Mouse (Mus musculus): Measurements from ENCODE around the gene Spr. TPM values are rescaled to one million over a fixed set of nuclear protein-coding genes. Genes with fewer than 3 reads are reported as not detected.
A peak's percentile ranks its signal among the peaks of the same experiment; 100 is the strongest.
"Not testable (repeated sequence)": the region's sequence is repeated elsewhere in the genome, so short reads cannot be mapped to it uniquely, and the experiment has no call there.

Gene Spr
- polyA plus RNA-seq, 1 experiment from 2014 or later, result 41.4 TPM

DNA sequence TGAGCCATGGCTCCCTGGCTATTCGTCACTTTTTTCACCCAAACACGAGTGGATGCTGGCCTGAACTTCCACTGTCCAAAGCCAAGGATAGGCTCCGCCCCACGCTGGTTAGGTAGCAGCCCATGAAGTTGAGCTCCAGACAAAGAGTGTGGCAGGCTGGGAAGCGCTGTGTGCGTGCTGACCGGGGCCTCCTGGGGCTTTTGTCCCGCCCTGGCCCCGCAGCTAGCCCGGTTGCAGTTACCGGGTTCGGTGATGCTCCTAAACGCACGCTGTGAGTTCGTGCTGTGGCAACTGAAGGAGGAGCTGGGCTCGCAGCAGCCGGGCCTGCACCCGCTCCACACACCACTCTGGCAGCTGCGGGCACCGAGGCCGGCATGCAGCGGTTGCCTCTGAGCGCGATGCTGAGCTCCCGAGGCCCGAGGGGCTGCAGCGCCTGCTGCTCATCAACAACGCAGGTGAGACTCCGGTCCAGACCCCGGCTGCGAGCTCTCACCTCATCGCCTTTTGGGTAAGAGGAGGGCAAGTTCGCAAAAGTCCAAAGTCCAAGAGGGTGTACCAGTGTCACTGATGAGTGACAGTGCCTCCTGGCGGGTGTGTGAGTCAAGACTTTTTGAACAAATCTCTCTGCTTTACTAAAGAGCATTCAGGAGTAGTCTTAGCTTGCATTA, 17.4 kb upstream of the Spr start:
- Histone ChIP-seq H3K4me3 (peak overlapping the region; percentile 56), H3K36me3 (no peaks in the 10 kb centered on the region), H3K4me1 (peaks cover 22% of the 10 kb centered on the region), H3K27ac (peak overlapping the region; percentile 61), H3K4me2 (replicated peaks) (peak overlapping the region; percentile 84), H3K9ac (peak overlapping the region; percentile 79), H3K9me3 (no peaks in the 10 kb centered on the region), H3K27me3 (no peaks in the 10 kb centered on the region)
- WGBS, result 1% methylated on average over 34 of the region's 34 CpGs
- peak; percentile 75 for ATAC-seq (ENCODE audit: low FRiP score, low read depth)

DNA sequence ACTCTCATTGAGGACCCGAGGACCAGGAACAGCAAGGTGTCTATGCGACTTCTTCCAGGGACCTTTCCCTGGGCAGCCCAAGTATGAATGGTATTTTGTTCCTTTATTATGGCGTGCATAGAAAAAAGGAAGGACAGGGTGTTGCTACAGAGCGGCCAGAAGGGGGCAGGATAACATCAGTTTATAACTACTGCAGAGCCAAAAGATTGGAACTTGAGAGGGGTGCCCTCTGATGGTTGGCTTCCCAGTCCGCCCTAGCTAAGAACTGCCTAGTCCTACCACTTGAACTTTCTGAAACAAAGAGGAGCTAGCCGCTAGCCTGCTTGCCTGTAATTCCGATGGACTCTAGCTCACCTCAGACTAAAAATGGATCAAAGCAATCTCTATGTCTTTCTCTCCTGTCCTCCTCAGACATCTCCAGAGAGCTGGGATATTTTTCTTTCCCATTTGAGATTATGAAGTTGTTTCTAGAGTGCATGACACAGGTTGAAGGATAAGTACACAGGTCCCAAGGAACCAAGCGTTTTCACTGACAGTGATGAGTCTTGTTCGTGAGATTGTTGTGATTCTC, 16.5 kb upstream of the Spr start:
- Histone ChIP-seq H3K9ac (no peak overlapping the region), H3K36me3 (no peaks in the 10 kb centered on the region), H3K9me3 (no peaks in the 10 kb centered on the region), H3K27me3 (no peaks in the 10 kb centered on the region), H3K4me1 (peaks cover 22% of the 10 kb centered on the region), H3K4me2 (replicated peaks) (peak overlapping the region; percentile 84), H3K27ac (no peak overlapping the region; the same call in 1 of the 2 replicates), H3K4me3 (no peak overlapping the region)
- 10% methylated on average over 9 of the region's 9 CpGs for WGBS
- no peak for ATAC-seq (ENCODE audit: low FRiP score, low read depth)

DNA sequence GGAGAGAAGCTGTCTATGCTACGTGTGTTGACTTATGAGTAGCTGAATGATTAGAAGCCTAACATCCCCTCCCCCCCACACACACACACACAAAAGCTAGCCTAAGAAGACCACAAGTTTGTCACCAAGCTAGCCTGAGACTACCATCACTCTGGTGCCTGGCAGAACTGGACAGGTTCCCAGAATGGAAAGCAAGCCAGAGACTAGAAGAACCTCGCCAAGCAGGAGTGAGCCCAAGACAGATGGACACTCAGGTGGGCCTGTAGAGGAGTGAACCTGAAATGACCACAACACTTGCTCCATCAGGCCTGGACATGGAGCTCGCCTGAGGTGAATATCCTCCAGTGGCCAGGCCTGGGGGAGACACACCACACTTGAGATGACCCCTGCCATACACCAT, 12.8 kb upstream of the Spr start:
- WGBS, result 82% methylated on average over 3 of the region's 3 CpGs

DNA sequence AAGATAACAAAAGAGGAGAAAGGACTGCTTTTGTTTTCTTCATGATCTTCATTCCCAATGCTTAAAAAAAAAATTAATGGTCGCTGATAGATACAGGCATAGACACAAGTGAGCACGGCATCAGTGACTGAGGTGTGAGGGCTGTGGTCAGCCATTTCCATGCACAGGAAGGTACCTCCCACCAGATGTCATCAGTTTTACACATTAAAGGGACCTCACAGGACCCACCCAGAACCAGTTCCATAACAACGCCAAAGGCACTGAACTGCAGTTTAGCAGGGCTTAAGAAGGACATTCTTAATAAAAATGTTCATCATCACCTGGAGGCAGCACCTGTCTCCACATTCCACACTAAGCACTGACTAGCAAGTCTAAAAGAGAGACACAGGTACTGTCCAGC, 10.1 kb upstream of the Spr start:
- no peaks in the 10 kb centered on the region for H3K36me3 ChIP-seq
- H3K9ac ChIP-seq, result no peak overlapping the region
- no peak overlapping the region for H3K4me2 ChIP-seq (replicated peaks)
- no peak for ATAC-seq (ENCODE audit: low FRiP score, low read depth)
- 48% methylated on average over 3 of the region's 3 CpGs for WGBS
- H3K9me3 ChIP-seq, result no peaks in the 10 kb centered on the region
- H3K4me1 ChIP-seq, result no peaks in the 10 kb centered on the region
- no peak overlapping the region for H3K27ac ChIP-seq
- H3K27me3 ChIP-seq, result 0 out of 2 replicates have a peak, but pooled peaks cover 4% of the 10 kb centered on the region
- H3K4me3 ChIP-seq, result no peak overlapping the region

More for the DNA sequence above, 12.8 kb upstream of the Spr start:
- Histone ChIP-seq H3K36me3 (no peaks in the 10 kb centered on the region), H3K4me2 (replicated peaks) (no peak overlapping the region), H3K27ac (no peak overlapping the region), H3K4me3 (no peak overlapping the region), H3K9ac (no peak overlapping the region), H3K27me3 (0 out of 2 replicates have a peak, but pooled peaks cover 4% of the 10 kb centered on the region), H3K9me3 (no peaks in the 10 kb centered on the region), H3K4me1 (peaks cover 13% of the 10 kb centered on the region)
- ATAC-seq (ENCODE audit: low FRiP score, low read depth), result no peak

DNA sequence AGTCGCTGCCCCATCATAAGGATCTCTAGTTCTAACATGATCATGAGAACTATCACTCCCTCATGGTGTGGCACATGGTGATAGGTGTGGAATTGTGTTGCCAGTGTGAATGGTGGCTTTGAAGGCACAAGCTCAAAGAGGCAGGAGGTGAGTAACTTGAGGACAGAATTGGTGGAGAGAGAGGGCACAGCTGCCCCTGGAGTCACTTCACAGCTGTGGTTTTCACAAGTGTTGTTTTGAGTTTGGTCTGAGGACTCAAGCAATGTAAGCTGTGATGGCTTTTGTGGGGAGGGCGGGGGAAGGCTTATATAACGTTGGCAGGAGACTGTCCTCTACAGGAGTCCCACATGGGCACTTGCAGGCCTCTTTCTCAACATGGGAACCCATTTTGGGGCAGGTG, 6.9 kb upstream of the Spr start:
- Histone ChIP-seq H3K27ac (no peak overlapping the region), H3K9ac (no peak overlapping the region), H3K4me3 (no peak overlapping the region), H3K36me3 (no peaks in the 10 kb centered on the region), H3K4me1 (no peaks in the 10 kb centered on the region), H3K4me2 (replicated peaks) (no peak overlapping the region), H3K27me3 (0 out of 2 replicates have a peak, but pooled peaks cover 4% of the 10 kb centered on the region), H3K9me3 (no peaks in the 10 kb centered on the region)
- no peak for ATAC-seq (ENCODE audit: low FRiP score, low read depth)
- 71% methylated on average over 3 of the region's 3 CpGs for WGBS

DNA sequence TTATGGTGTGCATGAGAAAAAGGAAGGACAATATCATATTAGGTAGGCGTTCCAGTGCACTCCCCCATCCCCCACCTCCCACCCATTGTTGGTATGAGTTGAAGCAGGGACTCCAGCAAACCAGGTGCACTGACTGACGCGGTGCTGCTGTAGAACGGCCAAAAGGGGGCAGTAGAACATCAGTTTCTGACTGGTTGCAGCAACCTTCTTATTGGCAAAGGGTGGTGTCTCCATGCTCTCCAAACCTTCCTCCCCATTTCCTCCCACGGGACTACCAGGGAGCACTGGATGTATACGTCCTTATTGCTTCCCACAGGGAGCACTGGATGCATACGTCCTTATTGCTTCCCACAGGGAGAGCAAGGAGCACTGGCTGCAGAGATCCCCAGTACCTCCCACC, 3.4 kb upstream of the Spr start:
- H3K9me3 ChIP-seq; H3K4me3 ChIP-seq; H3K9ac ChIP-seq; H3K4me1 ChIP-seq; H3K27me3 ChIP-seq; H3K27ac ChIP-seq; ATAC-seq (ENCODE audit: low FRiP score, low read depth); H3K36me3 ChIP-seq; H3K4me2 ChIP-seq (replicated peaks): not testable (repeated sequence)
- WGBS, result 3% methylated on average over 6 of the region's 7 CpGs

DNA sequence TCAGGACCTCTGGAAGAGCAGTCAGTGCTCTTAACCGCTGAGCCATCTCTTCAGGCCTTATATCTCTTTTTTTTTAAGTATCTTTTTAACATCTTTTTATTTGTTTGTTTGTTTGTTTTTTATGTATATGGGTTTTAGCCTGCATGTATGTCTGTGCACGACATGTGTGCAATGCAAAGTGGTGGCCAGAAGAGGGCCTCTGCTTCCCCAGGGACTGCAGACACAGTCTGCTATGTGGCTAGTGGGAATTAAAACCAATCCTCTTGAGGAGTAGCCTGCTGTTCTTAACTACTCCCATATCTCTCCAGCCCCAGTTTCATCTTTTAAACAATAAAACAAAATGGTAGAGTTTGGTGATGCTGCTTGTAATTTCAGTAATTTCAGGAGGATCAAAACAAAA, 2.0 kb upstream of the Spr start:
- 94% methylated on average over 2 of the region's 2 CpGs for WGBS
- Histone ChIP-seq H3K9ac (no peak overlapping the region), H3K36me3 (no peaks in the 10 kb centered on the region), H3K4me2 (replicated peaks) (no peak overlapping the region), H3K27ac (no peak overlapping the region), H3K4me1 (peaks cover 5% of the 10 kb centered on the region), H3K27me3 (no peaks in the 10 kb centered on the region), H3K4me3 (no peak overlapping the region), H3K9me3 (no peaks in the 10 kb centered on the region)
- ATAC-seq (ENCODE audit: low FRiP score, low read depth), result no peak

DNA sequence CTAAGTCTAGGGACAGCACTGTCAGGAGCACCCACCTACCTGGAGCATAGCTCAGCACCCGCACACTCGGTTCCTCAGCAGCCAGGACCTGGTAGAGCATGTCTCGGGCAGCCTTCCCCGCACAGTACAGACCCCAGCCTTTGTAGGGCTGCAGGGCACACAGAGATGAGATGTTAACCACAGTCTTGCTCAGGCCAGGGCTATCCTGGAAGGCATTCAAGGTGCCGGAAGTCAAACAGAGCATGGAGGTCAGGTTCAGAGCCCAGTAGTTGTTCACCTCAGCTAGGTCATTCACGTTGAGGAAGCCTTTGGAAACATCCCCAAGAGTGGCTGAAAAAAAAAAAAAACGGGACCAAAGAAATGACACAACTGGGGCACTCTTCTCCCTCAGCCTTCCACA, 782 bp downstream of the Spr start:
- Histone ChIP-seq H3K36me3 (peaks cover 16% of the 10 kb centered on the region), H3K9ac (peak overlapping the region; percentile 89), H3K4me3 (peak overlapping the region; percentile 82), H3K4me2 (replicated peaks) (peak overlapping the region; percentile 63), H3K27ac (peak overlapping the region; percentile 92; the same call in 1 of the 2 replicates)
- not testable (repeated sequence) for H3K4me1 ChIP-seq; H3K27me3 ChIP-seq; ATAC-seq (ENCODE audit: low FRiP score, low read depth); H3K9me3 ChIP-seq
- 61% methylated on average over 7 of the region's 7 CpGs for WGBS

DNA sequence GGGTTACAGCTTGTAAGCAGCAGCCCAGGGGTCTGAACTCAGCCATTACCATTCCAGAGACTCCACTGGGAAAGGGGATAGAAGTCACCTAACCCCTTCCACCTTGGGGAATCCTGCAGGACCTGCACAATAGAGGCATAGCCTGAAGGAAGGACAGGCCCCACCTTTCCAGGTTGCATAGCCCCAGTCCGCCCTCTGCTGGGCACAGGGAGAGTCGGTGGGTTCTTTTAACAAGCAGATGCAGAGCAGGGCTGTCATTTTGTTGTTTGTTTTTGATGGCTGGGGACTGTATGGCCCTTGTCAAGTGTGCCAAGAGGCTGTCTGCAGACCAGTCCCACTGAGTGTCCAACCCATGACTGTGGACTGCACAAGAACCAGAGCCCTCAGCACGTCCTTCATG, 4.8 kb downstream of the Spr start:
- H3K4me1 ChIP-seq; ATAC-seq (ENCODE audit: low FRiP score, low read depth); H3K27ac ChIP-seq; H3K9me3 ChIP-seq; H3K4me2 ChIP-seq (replicated peaks); H3K27me3 ChIP-seq; H3K4me3 ChIP-seq; H3K9ac ChIP-seq: not testable (repeated sequence)
- 31% methylated on average over 3 of the region's 3 CpGs for WGBS
- H3K36me3 ChIP-seq, result peaks cover 16% of the 10 kb centered on the region

DNA sequence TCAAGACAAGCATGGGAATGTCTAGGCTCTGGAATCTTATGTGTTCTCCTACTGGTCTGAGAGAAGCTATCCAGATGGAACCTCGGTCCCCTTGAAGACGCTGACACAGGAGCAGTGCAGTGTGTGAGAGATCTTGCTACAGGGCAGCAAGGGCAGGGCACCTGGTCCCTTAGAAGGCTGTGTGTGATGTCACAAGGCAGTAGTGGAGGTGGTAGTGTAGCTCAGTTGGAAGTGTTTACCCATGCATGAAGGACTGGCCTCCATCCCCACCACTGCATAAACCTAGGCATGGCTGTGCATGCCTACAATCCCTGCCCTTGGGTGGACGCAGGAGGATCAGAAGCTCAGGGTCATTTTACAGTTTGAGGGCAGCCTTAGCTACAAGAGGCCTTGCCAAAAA, 5.3 kb downstream of the Spr start:
- peaks cover 16% of the 10 kb centered on the region for H3K36me3 ChIP-seq
- not testable (repeated sequence) for H3K27me3 ChIP-seq; H3K4me2 ChIP-seq (replicated peaks); H3K27ac ChIP-seq; H3K4me3 ChIP-seq; ATAC-seq (ENCODE audit: low FRiP score, low read depth); H3K9me3 ChIP-seq; H3K9ac ChIP-seq; H3K4me1 ChIP-seq
- WGBS, result 88% methylated on average over 3 of the region's 3 CpGs

DNA sequence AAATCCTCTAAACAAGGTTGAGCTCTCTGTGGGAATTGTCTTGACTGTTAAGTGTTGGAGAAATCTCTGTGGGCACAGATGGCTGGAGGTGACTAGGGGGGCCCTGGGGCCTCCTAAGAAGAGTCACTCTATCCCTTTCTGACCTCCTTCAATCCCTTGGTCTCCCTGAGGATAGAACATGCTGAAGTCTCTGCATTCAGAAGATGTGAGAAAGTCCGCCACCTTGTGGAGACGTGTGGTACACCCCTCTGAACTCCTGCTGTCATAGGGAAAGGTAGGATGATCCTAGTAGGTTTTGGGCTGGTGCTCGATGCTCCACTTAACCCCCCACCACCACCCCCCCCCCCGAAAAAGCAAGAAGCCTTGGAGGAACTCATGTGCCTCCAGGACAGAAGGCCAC, 5.9 kb downstream of the Spr start:
- peaks cover 16% of the 10 kb centered on the region for H3K36me3 ChIP-seq
- ATAC-seq (ENCODE audit: low FRiP score, low read depth), result 0 out of 2 replicates have a peak, but pooled peaks have one; percentile 44
- peaks cover 13% of the 10 kb centered on the region for H3K27me3 ChIP-seq
- H3K4me3 ChIP-seq, result no peak overlapping the region
- no peak overlapping the region for H3K9ac ChIP-seq
- H3K27ac ChIP-seq, result no peak overlapping the region
- peaks cover 2% of the 10 kb centered on the region for H3K4me1 ChIP-seq
- H3K9me3 ChIP-seq, result no peaks in the 10 kb centered on the region
- WGBS, result 3% methylated on average over 4 of the region's 4 CpGs
- H3K4me2 ChIP-seq (replicated peaks), result no peak overlapping the region

DNA sequence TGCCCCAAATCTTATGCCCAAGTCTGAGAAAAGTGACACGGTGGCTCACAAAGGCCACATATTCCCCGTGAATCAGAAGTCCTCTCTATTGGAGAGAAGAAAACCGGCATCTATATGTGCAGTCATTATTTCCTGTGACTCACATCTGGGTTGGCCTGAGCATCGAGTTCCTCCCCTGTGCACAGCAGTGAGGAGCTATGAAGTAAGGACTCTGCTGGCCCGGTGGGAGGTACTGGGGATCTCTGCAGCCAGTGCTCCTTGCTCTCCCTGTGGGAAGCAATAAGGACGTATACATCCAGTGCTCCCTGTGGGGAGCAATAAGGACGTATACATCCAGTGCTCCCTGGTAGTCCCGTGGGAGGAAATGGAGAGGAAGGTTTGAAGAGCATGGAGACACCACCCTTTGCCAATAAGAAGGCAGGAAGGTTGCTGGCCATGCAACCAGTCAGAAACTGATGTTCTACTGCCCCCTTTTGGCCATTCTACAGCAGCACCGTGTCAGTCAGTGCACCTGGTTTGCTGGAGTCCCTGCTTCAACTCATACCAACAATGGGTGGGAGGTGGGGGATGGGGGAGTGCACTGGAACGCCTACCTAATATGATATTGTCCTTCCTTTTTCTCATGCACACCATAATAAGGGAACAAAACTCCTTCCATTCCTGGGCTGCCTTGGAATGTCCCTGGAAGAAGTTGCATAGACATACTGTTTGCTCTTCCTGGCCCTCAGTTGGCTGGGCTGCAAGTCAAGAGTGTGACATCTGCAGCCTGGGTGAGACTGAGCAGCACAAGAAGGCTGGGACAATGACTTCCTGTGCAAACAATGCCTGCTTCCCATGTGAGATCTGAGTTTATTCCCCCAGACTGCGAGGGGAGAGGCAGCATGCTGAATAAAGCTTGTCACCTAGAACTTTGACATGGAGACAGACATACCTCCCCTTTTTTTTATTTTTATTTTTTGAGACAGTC, 19.7 kb downstream of the Spr start:
- not testable (repeated sequence) for H3K9ac ChIP-seq; H3K4me1 ChIP-seq; H3K4me3 ChIP-seq; H3K27me3 ChIP-seq; H3K9me3 ChIP-seq; H3K36me3 ChIP-seq; H3K4me2 ChIP-seq (replicated peaks); H3K27ac ChIP-seq
- ATAC-seq (ENCODE audit: low FRiP score, low read depth), result 0 out of 2 replicates have a peak, but pooled peaks have one; percentile 28
- 35% methylated on average over 10 of the region's 11 CpGs for WGBS
